Mouse (Mus musculus): ENCODE data around the gene Slc9a3r2.

- TF ChIP-seq CTCF (IDR thresholded peaks at IDR 0.05; ENCODE audit: low read depth) (no peak), EP300 (IDR thresholded peaks at IDR 0.05; ENCODE audit: low read depth) (no peak)
These were observed 15.1 kb downstream of the Slc9a3r2 start for GRCm38 (mm10) chr17:24635024-24635423.
